Mouse (Mus musculus): Measurements from ENCODE around the gene Sh3bgrl2. TPM values are rescaled to one million over a fixed set of nuclear protein-coding genes. Genes with fewer than 3 reads are reported as not detected.
A peak's percentile ranks its signal among the peaks of the same experiment; 100 is the strongest.

Gene Sh3bgrl2
- polyA plus RNA-seq, 1 experiment: 13.8 TPM

DNA sequence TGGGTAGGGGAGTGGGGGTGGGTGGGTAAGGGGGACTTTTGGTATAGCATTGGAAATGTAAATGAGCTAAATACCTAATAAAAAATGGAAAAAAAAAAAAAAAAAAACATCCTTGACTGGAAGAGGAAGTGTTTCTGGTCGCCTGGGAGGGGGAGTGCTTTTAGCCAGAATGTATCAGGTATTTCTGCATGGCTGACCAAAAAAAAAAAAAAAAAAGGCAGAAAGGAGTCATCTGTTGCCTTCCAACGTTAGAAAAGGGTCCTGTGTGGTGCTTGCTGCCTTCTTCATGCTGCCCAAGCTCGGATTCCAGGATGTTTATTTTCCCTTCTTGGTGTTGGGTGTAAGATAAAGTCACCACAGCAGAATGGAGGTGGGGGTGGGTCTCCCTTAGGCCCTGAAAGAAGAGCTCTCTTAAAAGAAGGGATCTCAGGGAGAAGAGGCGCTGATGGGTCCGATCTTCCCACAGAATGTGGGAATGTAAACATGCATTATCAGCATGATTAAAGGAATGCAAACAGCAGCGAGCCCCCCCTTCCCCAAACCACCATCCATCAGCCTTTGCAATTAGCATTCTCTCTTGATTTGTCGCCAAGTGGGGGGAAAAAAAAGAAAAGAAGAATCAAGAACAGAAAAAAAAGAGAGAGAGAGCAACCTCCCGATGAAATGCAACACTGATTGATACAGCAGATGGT is 109.0 kb downstream of the Sh3bgrl2 start:
- no peaks in the 10 kb centered on the region for H3K4me1 ChIP-seq (ENCODE audit: control insufficient read depth, insufficient read depth, low read length)
- no peak overlapping the region for H3K27ac ChIP-seq (ENCODE audit: insufficient read depth, low read length)
- H3K4me3 ChIP-seq (ENCODE audit: insufficient read depth, low read length): no peak overlapping the region
- TF ChIP-seq POLR2A (IDR thresholded peaks at IDR 0.05; ENCODE audit: extremely low read depth, insufficient read depth, low read length) (no peak), CTCF (IDR thresholded peaks at IDR 0.05; ENCODE audit: extremely low read depth, insufficient read depth, low read length) (no peak)

DNA sequence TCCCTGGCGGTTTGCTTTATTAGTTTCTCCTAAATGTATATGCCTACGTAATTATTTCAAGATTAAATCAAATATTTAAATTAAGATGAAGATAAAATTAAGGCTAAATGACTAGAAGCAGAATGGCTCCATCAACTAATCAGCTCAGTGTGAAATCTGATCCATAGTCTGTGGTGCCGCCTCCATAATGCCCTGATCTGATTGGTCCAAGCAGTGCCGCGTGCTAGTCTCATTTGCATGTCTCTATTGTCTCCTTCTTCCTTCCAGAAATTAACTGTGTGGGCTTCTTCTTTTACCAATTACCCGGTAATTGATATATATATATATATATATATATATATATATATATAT is 109.5 kb downstream of the Sh3bgrl2 start:
- H3K4me1 ChIP-seq (ENCODE audit: control insufficient read depth, insufficient read depth, low read length): no peaks in the 10 kb centered on the region
- TF ChIP-seq POLR2A (IDR thresholded peaks at IDR 0.05; ENCODE audit: extremely low read depth, insufficient read depth, low read length): no peak
- no peak for TF ChIP-seq CTCF (IDR thresholded peaks at IDR 0.05; ENCODE audit: extremely low read depth, insufficient read depth, low read length)
- no peak overlapping the region for H3K27ac ChIP-seq (ENCODE audit: insufficient read depth, low read length)
- no peak overlapping the region for H3K4me3 ChIP-seq (ENCODE audit: insufficient read depth, low read length)

DNA sequence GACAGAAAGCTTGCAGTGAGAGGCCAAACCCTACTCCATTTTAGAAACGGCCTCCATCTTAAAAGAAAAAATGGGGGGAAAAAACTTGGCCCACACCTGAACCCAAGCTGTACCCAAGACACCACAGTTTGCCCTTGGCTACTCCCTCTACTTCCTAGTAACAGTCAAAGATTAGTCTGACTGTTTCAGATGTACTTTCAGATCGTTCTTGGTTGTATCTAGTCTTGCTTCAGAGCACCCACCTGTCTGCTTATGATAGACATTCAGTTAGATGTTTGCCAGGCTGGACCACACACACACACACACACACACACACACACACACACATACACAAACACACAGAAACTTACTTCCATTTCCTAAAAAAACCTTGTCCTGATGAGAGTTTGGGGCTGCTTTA is 111.0 kb downstream of the Sh3bgrl2 start:
- Histone ChIP-seq H3K4me1 (ENCODE audit: control insufficient read depth, insufficient read depth, low read length) (no peaks in the 10 kb centered on the region), H3K27ac (ENCODE audit: insufficient read depth, low read length) (no peak overlapping the region), H3K4me3 (ENCODE audit: insufficient read depth, low read length) (no peak overlapping the region)
- TF ChIP-seq CTCF (IDR thresholded peaks at IDR 0.05; ENCODE audit: extremely low read depth, insufficient read depth, low read length) (no peak), POLR2A (IDR thresholded peaks at IDR 0.05; ENCODE audit: extremely low read depth, insufficient read depth, low read length) (no peak)

DNA sequence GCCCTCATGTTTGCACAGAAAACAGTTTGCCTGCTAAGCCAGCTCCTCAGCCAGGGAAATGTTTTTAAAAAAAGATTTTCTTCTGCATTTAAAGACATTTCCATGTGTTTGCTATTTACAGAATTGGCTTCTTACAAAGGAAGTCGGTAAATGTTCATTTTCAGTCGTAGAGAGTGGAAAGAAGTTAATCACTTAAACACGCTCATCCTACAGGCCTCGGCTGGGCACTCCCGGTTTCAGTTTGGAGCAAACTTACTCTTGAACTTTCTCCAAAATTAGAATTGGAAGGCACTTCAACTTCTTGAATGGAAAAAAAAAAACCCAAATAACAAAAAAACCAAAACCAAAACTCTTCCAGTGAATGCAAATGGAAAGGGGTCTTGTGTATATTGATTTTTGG is 113.7 kb downstream of the Sh3bgrl2 start:
- no peaks in the 10 kb centered on the region for H3K4me1 ChIP-seq (ENCODE audit: control insufficient read depth, insufficient read depth, low read length)
- H3K4me3 ChIP-seq (ENCODE audit: insufficient read depth, low read length): no peak overlapping the region
- H3K27ac ChIP-seq (ENCODE audit: insufficient read depth, low read length): no peak overlapping the region
- TF ChIP-seq CTCF (IDR thresholded peaks at IDR 0.05; ENCODE audit: extremely low read depth, insufficient read depth, low read length): no peak
- TF ChIP-seq POLR2A (IDR thresholded peaks at IDR 0.05; ENCODE audit: extremely low read depth, insufficient read depth, low read length): no peak

DNA sequence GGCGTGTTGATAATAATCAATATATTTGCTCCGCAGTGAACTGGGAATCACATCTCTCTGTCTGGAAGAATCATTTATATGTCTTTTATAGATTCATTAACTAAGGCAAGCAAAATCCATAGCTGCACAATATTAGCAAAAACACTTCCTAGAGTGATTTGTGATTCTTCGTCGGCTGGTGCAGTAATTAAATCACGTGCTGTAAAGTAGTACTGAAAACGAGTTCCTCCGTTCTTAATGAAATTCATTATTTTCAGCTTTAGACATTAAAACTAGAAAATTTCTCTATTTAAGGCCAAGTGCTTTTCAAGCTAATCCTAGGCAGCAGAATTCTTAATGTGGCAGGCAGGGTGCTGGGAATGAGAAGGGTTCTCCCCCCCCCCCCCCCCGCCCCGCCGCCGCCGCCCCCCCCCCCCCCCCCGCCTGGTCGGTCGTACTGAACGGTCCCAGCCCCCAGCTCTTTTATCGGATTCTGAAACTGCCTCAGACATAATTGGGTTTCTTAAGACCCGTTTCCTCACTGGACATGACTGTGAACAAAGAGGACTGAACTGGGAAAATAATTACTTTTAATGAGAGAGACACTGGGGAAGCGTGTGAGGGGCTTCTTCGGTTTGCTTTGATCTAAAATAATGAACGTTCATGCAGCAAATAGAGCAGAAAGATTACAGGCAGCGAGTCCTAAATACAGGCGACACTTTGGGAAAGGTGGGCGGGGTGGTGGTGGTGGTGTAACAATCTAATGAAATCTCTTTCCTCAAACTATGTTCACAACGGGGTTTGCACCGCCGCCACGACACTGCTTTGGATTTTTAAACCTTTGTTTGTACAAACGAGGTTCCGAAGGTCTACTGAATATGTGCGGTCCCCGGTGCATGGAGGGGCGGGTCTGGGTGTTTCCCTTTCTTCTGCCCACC is 116.1 kb downstream of the Sh3bgrl2 start:
- no peak for TF ChIP-seq CTCF (IDR thresholded peaks at IDR 0.05; ENCODE audit: extremely low read depth, insufficient read depth, low read length)
- no peak for TF ChIP-seq POLR2A (IDR thresholded peaks at IDR 0.05; ENCODE audit: extremely low read depth, insufficient read depth, low read length)
- H3K27ac ChIP-seq (ENCODE audit: insufficient read depth, low read length): no peak overlapping the region
- H3K4me3 ChIP-seq (ENCODE audit: insufficient read depth, low read length): peak overlapping the region; percentile 29
- H3K4me1 ChIP-seq (ENCODE audit: control insufficient read depth, insufficient read depth, low read length): no peaks in the 10 kb centered on the region

DNA sequence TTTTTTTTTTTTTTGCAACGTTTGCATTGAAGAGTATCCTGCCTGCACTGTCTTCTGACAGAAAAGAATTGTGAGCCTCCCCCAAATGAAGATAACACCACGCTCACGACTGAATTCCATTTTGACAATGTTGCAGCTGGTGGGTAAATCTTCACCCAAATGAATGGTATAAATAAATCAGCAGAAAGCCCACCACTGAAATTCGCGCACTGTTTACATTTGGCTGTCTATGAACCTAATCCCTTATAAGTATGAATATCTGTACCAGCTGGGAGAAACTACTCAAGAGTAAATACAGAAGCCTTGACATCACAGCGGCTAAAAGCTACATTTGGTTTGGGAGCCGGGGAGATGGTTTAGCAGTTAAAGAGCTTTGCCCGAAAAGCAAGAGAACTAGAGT is 116.8 kb downstream of the Sh3bgrl2 start:
- H3K4me1 ChIP-seq (ENCODE audit: control insufficient read depth, insufficient read depth, low read length): no peaks in the 10 kb centered on the region
- no peak overlapping the region for H3K27ac ChIP-seq (ENCODE audit: insufficient read depth, low read length)
- peak overlapping the region; percentile 29; the same call in 1 of the 2 replicates for H3K4me3 ChIP-seq (ENCODE audit: insufficient read depth, low read length)
- no peak for TF ChIP-seq CTCF (IDR thresholded peaks at IDR 0.05; ENCODE audit: extremely low read depth, insufficient read depth, low read length)
- no peak for TF ChIP-seq POLR2A (IDR thresholded peaks at IDR 0.05; ENCODE audit: extremely low read depth, insufficient read depth, low read length)

DNA sequence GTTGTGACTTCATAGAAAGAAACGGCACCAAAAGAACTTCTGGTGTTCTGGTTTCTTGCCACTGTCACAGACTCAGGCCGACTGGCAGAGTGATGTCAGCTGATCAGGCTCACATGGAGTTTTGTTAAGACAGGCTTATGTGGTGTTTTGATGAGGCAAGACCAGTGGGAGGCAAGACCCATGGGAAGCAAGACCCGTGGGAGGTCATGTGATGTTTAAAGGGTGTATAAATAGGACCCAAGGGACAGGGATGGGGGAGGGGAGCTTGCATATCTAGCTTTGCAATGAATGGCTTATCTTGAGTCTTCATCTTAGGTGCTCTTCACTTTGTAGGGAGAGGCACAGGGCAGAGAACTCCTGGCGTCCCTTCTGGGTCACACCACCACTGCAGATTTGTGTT is 118.9 kb downstream of the Sh3bgrl2 start:
- TF ChIP-seq POLR2A (IDR thresholded peaks at IDR 0.05; ENCODE audit: extremely low read depth, insufficient read depth, low read length) (no peak), CTCF (IDR thresholded peaks at IDR 0.05; ENCODE audit: extremely low read depth, insufficient read depth, low read length) (no peak)
- Histone ChIP-seq H3K4me3 (ENCODE audit: insufficient read depth, low read length) (no peak overlapping the region), H3K4me1 (ENCODE audit: control insufficient read depth, insufficient read depth, low read length) (no peaks in the 10 kb centered on the region), H3K27ac (ENCODE audit: insufficient read depth, low read length) (no peak overlapping the region)

DNA sequence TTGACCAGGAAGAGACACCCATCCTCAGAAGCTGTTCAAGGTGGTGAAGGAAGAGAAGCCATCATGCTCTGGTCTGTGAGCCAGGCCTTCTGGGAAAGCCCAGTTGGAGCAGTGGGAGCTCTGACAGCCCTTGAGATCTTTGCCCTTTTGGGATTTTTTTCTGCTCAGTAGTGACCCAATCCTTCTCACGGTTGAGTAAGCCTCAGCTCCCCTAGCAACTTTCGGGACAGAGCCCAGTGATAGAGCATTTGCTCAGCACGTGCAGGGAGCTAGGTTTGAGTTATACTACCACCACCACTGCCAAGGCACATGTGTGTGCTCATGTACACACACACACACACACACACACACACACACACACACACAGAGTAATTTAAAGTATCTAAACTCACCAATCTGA is 131.5 kb downstream of the Sh3bgrl2 start:
- Histone ChIP-seq H3K27ac (ENCODE audit: insufficient read depth, low read length) (no peak overlapping the region), H3K4me1 (ENCODE audit: control insufficient read depth, insufficient read depth, low read length) (no peaks in the 10 kb centered on the region), H3K4me3 (ENCODE audit: insufficient read depth, low read length) (no peak overlapping the region)
- no peak for TF ChIP-seq CTCF (IDR thresholded peaks at IDR 0.05; ENCODE audit: extremely low read depth, insufficient read depth, low read length)
- no peak for TF ChIP-seq POLR2A (IDR thresholded peaks at IDR 0.05; ENCODE audit: extremely low read depth, insufficient read depth, low read length)

DNA sequence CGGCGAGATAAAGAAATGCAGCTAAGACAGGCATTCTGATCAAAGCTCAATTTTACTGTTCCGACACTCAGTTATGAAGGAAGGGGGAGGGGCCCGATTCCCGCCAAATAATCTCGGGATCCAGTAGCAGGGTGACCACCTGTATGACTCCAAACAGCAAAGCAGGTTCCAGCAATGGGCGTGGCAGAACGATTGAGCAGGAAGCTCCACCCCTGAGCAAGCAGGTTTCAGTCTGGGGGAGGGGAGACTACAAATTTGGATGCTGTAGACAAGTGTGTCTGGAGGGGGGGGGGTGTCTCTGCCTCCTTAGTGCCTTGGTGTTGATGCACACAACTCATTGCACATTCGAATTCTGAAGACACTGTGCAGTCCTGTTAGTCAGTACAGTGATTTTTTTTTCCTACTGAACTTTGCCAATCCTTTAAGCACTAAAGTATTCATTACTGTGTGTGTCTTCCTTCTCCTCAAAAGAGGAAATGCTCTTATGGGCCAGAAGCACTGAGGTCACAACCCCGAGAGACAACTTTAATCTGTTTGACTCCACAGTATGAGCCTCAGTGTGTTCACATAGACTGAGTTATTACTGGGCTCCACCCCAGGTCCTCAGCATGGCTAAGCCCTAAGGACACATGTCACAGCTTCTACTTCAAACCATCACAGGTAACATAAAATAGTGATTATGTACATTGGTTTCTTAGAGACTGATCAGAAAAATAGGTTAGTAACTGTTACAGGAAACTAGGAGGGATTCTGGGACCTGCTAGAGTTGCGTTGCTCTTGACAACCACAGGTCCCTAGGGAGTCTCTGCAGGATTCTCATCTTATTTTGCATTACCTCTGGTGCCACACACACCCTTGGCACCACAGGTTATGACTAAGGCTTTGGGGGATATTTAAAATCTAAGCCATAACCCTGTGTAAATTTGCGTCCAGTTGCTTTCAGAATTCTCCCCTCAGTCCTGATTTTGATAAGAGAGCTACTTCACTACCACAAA is 133.8 kb downstream of the Sh3bgrl2 start:
- Histone ChIP-seq H3K4me3 (ENCODE audit: insufficient read depth, low read length) (no peak overlapping the region), H3K27ac (ENCODE audit: insufficient read depth, low read length) (no peak overlapping the region), H3K4me1 (ENCODE audit: control insufficient read depth, insufficient read depth, low read length) (no peaks in the 10 kb centered on the region)
- TF ChIP-seq POLR2A (IDR thresholded peaks at IDR 0.05; ENCODE audit: extremely low read depth, insufficient read depth, low read length): no peak
- TF ChIP-seq CTCF (IDR thresholded peaks at IDR 0.05; ENCODE audit: extremely low read depth, insufficient read depth, low read length): no peak
